Mouse (Mus musculus): ENCODE measurements around the gene Mpp3. TPM values are rescaled to one million over a fixed set of nuclear protein-coding genes. Genes with fewer than 3 reads are reported as not detected.

The Mpp3 gene
- total RNA-seq, 1 experiment from 2014 or later: 0.40 TPM

DNA sequence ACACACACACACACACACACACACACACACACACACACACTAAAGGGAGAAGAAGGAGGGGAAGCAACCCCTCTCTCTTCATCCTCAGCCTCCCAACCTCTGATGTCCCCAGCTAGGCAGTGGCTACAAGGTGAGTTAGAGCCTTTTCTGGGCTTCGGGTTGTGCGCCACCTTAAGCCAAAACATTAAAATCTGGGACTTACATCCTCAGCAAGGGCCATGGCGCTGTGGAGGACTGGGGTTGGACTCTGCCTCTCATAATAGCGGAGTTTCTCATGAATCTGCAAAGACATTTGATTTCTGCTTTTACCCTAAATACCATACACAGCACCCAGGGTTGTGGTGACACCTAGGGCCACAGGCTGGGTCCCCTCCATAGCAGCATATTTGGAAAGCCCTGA lies 3.4 kb downstream of the Mpp3 start:
- no peak for ATAC-seq (replicated peaks in 1 of 2; ENCODE audit: insufficient read depth in 1 of 2, low FRiP score in 2 of 2, low TSS enrichment in 1 of 2, low read depth in 1 of 2, poor library complexity in 2 of 2, severe bottlenecking in 2 of 2)

DNA sequence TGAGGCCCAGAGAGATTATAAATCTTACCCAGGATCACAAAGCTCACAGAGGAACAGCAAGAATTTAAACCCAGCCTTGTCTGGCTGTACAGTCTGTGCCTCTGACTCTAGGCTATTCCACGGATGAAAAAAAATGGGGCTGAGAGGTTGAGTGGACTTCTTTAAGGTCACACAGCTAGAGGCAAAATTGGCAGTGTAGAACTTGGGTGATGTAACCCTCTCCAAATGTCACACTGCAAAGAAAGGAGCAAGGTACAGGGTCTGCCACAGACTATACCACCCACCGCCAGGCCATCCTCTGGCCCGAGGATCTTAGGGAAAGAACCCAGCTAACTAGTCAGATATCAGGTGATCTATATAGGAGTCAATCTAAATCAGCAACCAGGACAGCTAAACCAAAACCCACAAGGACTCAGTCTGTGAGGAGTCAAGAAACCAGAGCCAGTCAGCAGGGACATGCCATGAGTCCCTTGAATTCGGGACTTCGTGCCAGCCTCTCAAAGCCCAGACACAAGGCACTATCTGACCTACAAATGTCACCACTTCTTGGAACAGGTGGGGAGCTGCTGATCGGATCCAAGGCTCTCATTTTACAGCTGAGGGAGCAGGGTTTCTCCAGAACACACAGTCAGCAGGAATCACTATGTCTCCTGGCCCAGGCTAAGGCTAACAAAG lies 4.0 kb downstream of the Mpp3 start:
- ATAC-seq (replicated peaks in 1 of 2; ENCODE audit: insufficient read depth in 1 of 2, low FRiP score in 2 of 2, low TSS enrichment in 1 of 2, low read depth in 1 of 2, poor library complexity in 2 of 2, severe bottlenecking in 2 of 2): no peak

- no peak for ATAC-seq (replicated peaks in 1 of 2; ENCODE audit: insufficient read depth in 1 of 2, low FRiP score in 2 of 2, low TSS enrichment in 1 of 2, low read depth in 1 of 2, poor library complexity in 2 of 2, severe bottlenecking in 2 of 2)
These were observed 4.9 kb downstream of the Mpp3 start for GRCm38 (mm10) chr11:102023406-102023805.

- no peak for ATAC-seq (replicated peaks in 1 of 2; ENCODE audit: insufficient read depth in 1 of 2, low FRiP score in 2 of 2, low TSS enrichment in 1 of 2, low read depth in 1 of 2, poor library complexity in 2 of 2, severe bottlenecking in 2 of 2)
These were observed 7.1 kb downstream of the Mpp3 start for GRCm38 (mm10) chr11:102021196-102021595.

- ATAC-seq (replicated peaks in 1 of 2; ENCODE audit: insufficient read depth in 1 of 2, low FRiP score in 2 of 2, low TSS enrichment in 1 of 2, low read depth in 1 of 2, poor library complexity in 2 of 2, severe bottlenecking in 2 of 2): no peak
These were observed 8.5 kb downstream of the Mpp3 start for GRCm38 (mm10) chr11:102019736-102020135.

- no peak for ATAC-seq (replicated peaks in 1 of 2; ENCODE audit: insufficient read depth in 1 of 2, low FRiP score in 2 of 2, low TSS enrichment in 1 of 2, low read depth in 1 of 2, poor library complexity in 2 of 2, severe bottlenecking in 2 of 2)
These were observed 12.1 kb downstream of the Mpp3 start for GRCm38 (mm10) chr11:102016136-102016535.

- no peak for ATAC-seq (replicated peaks in 1 of 2; ENCODE audit: insufficient read depth in 1 of 2, low FRiP score in 2 of 2, low TSS enrichment in 1 of 2, low read depth in 1 of 2, poor library complexity in 2 of 2, severe bottlenecking in 2 of 2)
These were observed 12.8 kb downstream of the Mpp3 start for GRCm38 (mm10) chr11:102015472-102015871.

GRCm38 (mm10) chr11:102013201-102013600 lies 15.1 kb downstream of the Mpp3 start:
- no peak for ATAC-seq (replicated peaks in 1 of 2; ENCODE audit: insufficient read depth in 1 of 2, low FRiP score in 2 of 2, low TSS enrichment in 1 of 2, low read depth in 1 of 2, poor library complexity in 2 of 2, severe bottlenecking in 2 of 2)

GRCm38 (mm10) chr11:102011510-102011909 lies 16.8 kb downstream of the Mpp3 start:
- no peak for ATAC-seq (replicated peaks in 1 of 2; ENCODE audit: insufficient read depth in 1 of 2, low FRiP score in 2 of 2, low TSS enrichment in 1 of 2, low read depth in 1 of 2, poor library complexity in 2 of 2, severe bottlenecking in 2 of 2)

- no peak for ATAC-seq (replicated peaks in 1 of 2; ENCODE audit: insufficient read depth in 1 of 2, low FRiP score in 2 of 2, low TSS enrichment in 1 of 2, low read depth in 1 of 2, poor library complexity in 2 of 2, severe bottlenecking in 2 of 2)
These were observed 18.1 kb downstream of the Mpp3 start for GRCm38 (mm10) chr11:102010140-102010539.

DNA sequence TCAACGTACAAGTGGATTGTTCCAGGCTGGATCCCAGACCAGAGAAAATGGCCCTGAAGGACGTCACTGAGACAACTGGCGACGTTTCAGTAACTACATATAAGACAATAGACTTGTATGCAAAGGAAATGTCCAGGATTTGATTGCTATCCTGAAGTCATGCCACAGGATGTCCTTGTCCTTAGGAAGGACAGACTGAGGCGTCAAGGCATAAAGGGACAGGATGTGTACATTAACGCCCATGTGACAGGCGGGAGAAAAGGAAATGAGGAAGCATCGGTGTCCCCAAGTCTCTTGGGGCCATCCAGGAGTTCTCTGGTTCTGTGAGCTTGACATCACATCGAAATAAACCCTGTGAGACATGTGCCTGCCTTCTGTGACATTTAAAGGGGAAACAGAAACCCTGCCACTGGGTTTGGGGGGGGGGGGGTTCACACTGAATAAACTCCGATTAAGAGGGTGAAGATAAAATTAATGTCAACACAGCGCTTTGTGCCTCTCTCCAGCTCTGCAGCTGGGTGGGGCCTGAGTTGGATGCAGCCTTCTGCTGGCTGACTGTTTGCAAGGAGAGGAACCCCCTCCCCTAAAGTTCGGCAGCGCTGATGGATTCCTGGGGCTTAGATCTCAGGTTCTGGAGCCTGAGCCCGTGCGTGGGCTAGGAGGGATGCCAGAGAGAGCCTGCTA lies 19.2 kb downstream of the Mpp3 start:
- ATAC-seq (replicated peaks in 1 of 2; ENCODE audit: insufficient read depth in 1 of 2, low FRiP score in 2 of 2, low TSS enrichment in 1 of 2, low read depth in 1 of 2, poor library complexity in 2 of 2, severe bottlenecking in 2 of 2): no peak

GRCm38 (mm10) chr11:102008372-102008771 lies 19.9 kb downstream of the Mpp3 start:
- no peak for ATAC-seq (replicated peaks in 1 of 2; ENCODE audit: insufficient read depth in 1 of 2, low FRiP score in 2 of 2, low TSS enrichment in 1 of 2, low read depth in 1 of 2, poor library complexity in 2 of 2, severe bottlenecking in 2 of 2)

DNA sequence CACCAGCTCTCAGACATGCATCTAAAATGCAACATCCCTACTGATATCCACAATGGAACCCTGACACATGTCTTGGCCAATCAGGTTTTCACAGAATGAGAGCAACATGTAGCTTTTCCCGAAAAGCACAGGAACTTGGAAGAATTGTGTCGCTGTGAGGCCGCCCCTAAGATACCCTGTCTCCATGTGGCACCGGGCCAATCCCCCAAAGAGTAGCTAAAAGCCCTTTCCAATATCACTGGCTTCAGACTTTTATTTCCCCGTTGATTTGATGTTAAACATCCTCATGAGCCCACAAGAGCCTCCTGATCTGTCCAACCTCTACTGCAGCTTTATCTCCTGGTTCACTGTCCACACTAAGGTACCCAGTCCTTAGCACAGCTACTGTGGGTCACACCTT lies 21.6 kb downstream of the Mpp3 start:
- no peak for ATAC-seq (replicated peaks in 1 of 2; ENCODE audit: insufficient read depth in 1 of 2, low FRiP score in 2 of 2, low TSS enrichment in 1 of 2, low read depth in 1 of 2, poor library complexity in 2 of 2, severe bottlenecking in 2 of 2)

DNA sequence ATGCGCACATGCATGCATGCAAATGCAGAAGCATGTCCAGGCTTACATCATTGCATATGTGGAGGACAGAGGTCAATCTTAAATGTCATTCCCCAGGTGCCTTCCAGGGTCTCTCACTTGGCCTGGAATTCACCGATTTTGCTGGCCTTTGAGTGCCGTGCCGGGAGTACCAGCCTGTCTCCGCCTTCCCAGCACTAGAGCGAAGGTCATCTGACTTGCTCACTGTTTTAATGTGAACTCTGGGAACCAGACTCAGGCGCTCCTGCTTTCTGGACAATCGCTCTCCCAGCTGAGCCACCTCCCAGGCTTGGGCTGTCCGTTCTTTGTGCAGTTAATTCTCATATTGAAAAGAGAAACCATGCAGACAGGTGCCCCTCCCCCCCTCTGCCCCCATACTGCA lies 22.0 kb downstream of the Mpp3 start:
- no peak for ATAC-seq (replicated peaks in 1 of 2; ENCODE audit: insufficient read depth in 1 of 2, low FRiP score in 2 of 2, low TSS enrichment in 1 of 2, low read depth in 1 of 2, poor library complexity in 2 of 2, severe bottlenecking in 2 of 2)

DNA sequence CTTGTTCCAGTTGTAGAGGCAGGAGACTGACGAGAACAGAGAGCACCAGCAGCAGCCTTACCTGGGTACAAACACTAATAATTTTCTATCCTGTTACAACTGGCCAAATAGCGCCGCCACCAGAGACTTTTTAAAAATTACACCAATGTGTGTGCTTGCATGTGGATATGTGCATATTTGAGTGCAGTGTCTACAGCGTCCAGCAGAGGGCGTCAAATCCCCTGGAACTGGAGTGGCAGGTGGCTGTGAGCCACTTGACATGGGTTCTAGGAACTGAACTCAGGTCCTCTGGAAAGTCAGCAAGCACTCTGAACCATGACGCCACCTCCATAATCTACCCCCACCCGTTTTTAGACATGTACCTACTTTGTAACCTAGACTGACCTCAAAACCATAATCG lies 24.0 kb downstream of the Mpp3 start:
- ATAC-seq (replicated peaks in 1 of 2; ENCODE audit: insufficient read depth in 1 of 2, low FRiP score in 2 of 2, low TSS enrichment in 1 of 2, low read depth in 1 of 2, poor library complexity in 2 of 2, severe bottlenecking in 2 of 2): no peak

DNA sequence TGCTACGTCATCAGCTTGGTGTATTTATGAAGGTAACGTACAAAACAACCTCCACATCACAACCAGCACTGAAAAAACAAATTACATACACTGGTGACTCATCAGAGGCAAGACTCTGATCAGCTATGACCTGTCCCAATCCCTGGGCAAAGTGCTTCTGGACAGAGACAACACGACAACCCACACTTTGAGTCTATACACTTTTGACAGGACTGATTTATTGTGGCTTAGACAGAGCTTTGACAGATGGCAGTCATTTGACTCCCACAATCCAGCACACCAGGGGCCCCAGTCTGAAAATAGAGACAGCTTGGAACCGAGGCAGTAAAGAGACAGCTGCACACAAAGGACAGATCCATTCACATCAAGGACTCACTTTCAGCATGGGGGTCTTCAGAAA lies 28.8 kb downstream of the Mpp3 start:
- ATAC-seq (replicated peaks in 1 of 2; ENCODE audit: insufficient read depth in 1 of 2, low FRiP score in 2 of 2, low TSS enrichment in 1 of 2, low read depth in 1 of 2, poor library complexity in 2 of 2, severe bottlenecking in 2 of 2): no peak

GRCm38 (mm10) chr11:101998258-101998657 lies 30.0 kb downstream of the Mpp3 start:
- no peak for ATAC-seq (replicated peaks in 1 of 2; ENCODE audit: insufficient read depth in 1 of 2, low FRiP score in 2 of 2, low TSS enrichment in 1 of 2, low read depth in 1 of 2, poor library complexity in 2 of 2, severe bottlenecking in 2 of 2)

- ATAC-seq (replicated peaks in 1 of 2; ENCODE audit: insufficient read depth in 1 of 2, low FRiP score in 2 of 2, low TSS enrichment in 1 of 2, low read depth in 1 of 2, poor library complexity in 2 of 2, severe bottlenecking in 2 of 2): no peak
These were observed 32.3 kb downstream of the Mpp3 start for GRCm38 (mm10) chr11:101995938-101996337.

DNA sequence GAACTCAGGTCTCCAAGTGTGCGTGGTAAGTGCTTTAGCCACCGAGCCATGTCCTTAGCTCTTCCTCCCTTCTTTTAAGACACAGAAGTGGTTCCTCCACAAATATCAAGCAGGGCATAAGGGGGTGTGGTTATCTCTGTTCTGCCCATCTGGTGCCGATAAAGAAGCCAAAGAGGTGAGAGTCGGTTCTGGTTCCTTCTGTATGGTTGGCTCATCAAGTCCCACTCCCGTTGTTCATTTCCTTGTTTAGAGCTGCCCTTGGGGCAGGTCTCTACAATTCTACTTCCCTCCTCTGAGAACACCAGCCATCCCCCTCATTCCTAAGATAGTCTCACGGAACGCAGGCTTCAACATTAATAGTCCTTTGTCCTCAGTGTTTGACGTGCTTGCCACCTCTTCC lies 34.2 kb downstream of the Mpp3 start:
- ATAC-seq (replicated peaks in 1 of 2; ENCODE audit: insufficient read depth in 1 of 2, low FRiP score in 2 of 2, low TSS enrichment in 1 of 2, low read depth in 1 of 2, poor library complexity in 2 of 2, severe bottlenecking in 2 of 2): no peak

Measured in hematopoietic stem cell, adult 5-6 weeks (primary cell).